Mouse (Mus musculus) T-helper 1 cell (primary cell): ENCODE data around the gene Hgd.
"Not testable (repeated sequence)": the region's sequence is repeated elsewhere in the genome, so short reads cannot be mapped to it uniquely, and the experiment has no call there.

Source experiments
- in situ Hi-C: fragments of 300-600 bp; cut with MboI, MseI; formaldehyde crosslinking; loops from one replicate; pipeline ENCODE4 v1.15.1; 2025; ENCODE audit warnings: high pct_unique_total_duplicates

Gene Hgd

GRCm38 (mm10) chr16:37626388-37626949 lies 46.5 kb downstream of the Hgd start:
- in situ Hi-C loops = no loop called here

GRCm38 (mm10) chr16:37628336-37628735 lies 48.4 kb downstream of the Hgd start:
- in situ Hi-C loops = no loop called here

GRCm38 (mm10) chr16:37629011-37629410 lies 49.1 kb downstream of the Hgd start:
- in situ Hi-C loops = no loop called here

GRCm38 (mm10) chr16:37634578-37634977 lies 54.6 kb downstream of the Hgd start:
- in situ Hi-C loops = no loop called here

- in situ Hi-C loops = no loop called here
Measured at GRCm38 (mm10) chr16:37635095-37635494, 55.1 kb downstream of the Hgd start.

- in situ Hi-C loops = no loop called here
Measured at GRCm38 (mm10) chr16:37636107-37636506, 56.2 kb downstream of the Hgd start.

GRCm38 (mm10) chr16:37637802-37638201 lies 57.8 kb downstream of the Hgd start:
- in situ Hi-C loops = no loop called here

- in situ Hi-C loops = not testable (repeated sequence)
Measured at GRCm38 (mm10) chr16:37640522-37640921, 60.6 kb downstream of the Hgd start.

GRCm38 (mm10) chr16:37644486-37644885 lies 64.5 kb downstream of the Hgd start:
- in situ Hi-C loops = no loop called here

GRCm38 (mm10) chr16:37645211-37645610 lies 65.3 kb downstream of the Hgd start:
- in situ Hi-C loops = no loop called here

- in situ Hi-C loops = no loop called here
Measured at GRCm38 (mm10) chr16:37645799-37646198, 65.8 kb downstream of the Hgd start.

GRCm38 (mm10) chr16:37647067-37647466 lies 67.1 kb downstream of the Hgd start:
- in situ Hi-C loops = no loop called here

GRCm38 (mm10) chr16:37647936-37648335 lies 68.0 kb downstream of the Hgd start:
- in situ Hi-C loops = no loop called here

- in situ Hi-C loops = no loop called here
Measured at GRCm38 (mm10) chr16:37649068-37649467, 69.1 kb downstream of the Hgd start.

GRCm38 (mm10) chr16:37651467-37651866 lies 71.5 kb downstream of the Hgd start:
- in situ Hi-C loops = loop anchor here (5.0 kb wide), 1 partner anchor 104 kb away; no protein-coding TSS in a partner anchor

GRCm38 (mm10) chr16:37652654-37653053 lies 72.7 kb downstream of the Hgd start:
- in situ Hi-C loops = loop anchor here (5.0 kb wide), 1 partner anchor 105 kb away; no protein-coding TSS in a partner anchor

GRCm38 (mm10) chr16:37653058-37653457 lies 73.1 kb downstream of the Hgd start:
- in situ Hi-C loops = loop anchor here (5.0 kb wide), 1 partner anchor 106 kb away; no protein-coding TSS in a partner anchor

GRCm38 (mm10) chr16:37653731-37654657 lies 74.0 kb downstream of the Hgd start, which contains the start of gene Ndufb4:
Gene Ndufb4, minus strand, starts transcription at chr16:37654453.
- in situ Hi-C loops = loop anchor here (5.0 kb wide), 1 partner anchor 107 kb away; no protein-coding TSS in a partner anchor

- in situ Hi-C loops = loop anchor here (5.0 kb wide), 1 partner anchor 108 kb away; no protein-coding TSS in a partner anchor
Measured at GRCm38 (mm10) chr16:37654831-37655455, 75.0 kb downstream of the Hgd start.

GRCm38 (mm10) chr16:37655756-37656347 lies 75.9 kb downstream of the Hgd start:
- in situ Hi-C loops = no loop called here

GRCm38 (mm10) chr16:37656796-37657195 lies 76.8 kb downstream of the Hgd start:
- in situ Hi-C loops = no loop called here
